Mouse (Mus musculus): ENCODE results near the gene Tal1.

The Tal1 gene

DNA sequence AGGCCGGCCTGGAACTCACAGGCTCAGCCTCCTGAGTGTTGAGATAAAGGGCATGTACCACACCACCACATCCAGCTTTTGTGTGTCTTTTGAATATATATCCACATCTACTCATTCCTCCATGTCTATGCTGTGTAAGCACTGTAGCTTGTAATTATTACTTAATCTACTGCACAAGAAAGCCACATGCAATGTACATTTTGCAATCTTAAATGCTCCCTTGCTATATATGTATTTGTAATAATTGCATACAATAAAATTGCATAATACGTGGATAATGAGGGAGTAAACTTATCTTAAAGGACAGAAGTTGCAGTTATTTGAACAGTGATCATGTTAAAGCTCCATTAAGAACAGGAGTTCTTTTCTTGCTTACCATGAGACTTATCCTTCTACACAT lies 64.9 kb downstream of the Tal1 start:
- no peak for DNase-seq

Data from right cerebral cortex, adult 18-20 months (tissue).